Mouse (Mus musculus): ENCODE data around the gene Gabbr1. TPM values are rescaled to one million over a fixed set of nuclear protein-coding genes. Genes with fewer than 3 reads are reported as not detected.
"Not testable (repeated sequence)": the region's sequence is repeated elsewhere in the genome, so short reads cannot be mapped to it uniquely, and the experiment has no call there.

Gabbr1 gene
- 1 to 10 TPM; 8.0 to 8.1 TPM for total RNA-seq (2021)
- long read RNA-seq, experiment 1, partial matches to known transcripts = 1 of 2 reads
- long read RNA-seq, experiment 1, other reads (novel, unspliced or antisense) = 1 of 2 reads
- long read RNA-seq, experiment 2, partial matches to known transcripts = 1 of 5 reads
- long read RNA-seq, experiment 2, other reads (novel, unspliced or antisense) = 3 of 5 reads

GRCm38 (mm10) chr17:37045611-37046311 lies at the start of gene Gabbr1:
Gene Gabbr1, plus strand, starts transcription at chr17:37045966.
- intact Hi-C loops (cut with DNase I) = loop anchor here (5.0 kb wide), 1 partner anchor 128 kb away; no protein-coding TSS in a partner anchor
- peak; percentile 69 to 71 for DNase-seq

GRCm38 (mm10) chr17:36997033-36997735 lies 48.6 kb upstream of the Gabbr1 start:
- DNase-seq = peak; percentile 50 to 66
- intact Hi-C loops (cut with DNase I) = loop anchor here (5.0 kb wide), 1 partner anchor 85 kb away; no protein-coding TSS in a partner anchor

- intact Hi-C loops (cut with DNase I) = loop anchor here (5.0 kb wide), 1 partner anchor 86 kb away; no protein-coding TSS in a partner anchor
- DNase-seq = no peak
Observed at GRCm38 (mm10) chr17:36998477-36998876, 47.3 kb upstream of the Gabbr1 start.

GRCm38 (mm10) chr17:37000863-37001262 lies 44.9 kb upstream of the Gabbr1 start, which contains the start of gene Zfp57:
Gene Zfp57, plus strand, starts transcription at chr17:37001163.
- intact Hi-C loops (cut with DNase I) = no loop called here
- no peak for DNase-seq

GRCm38 (mm10) chr17:37002364-37003330 lies 43.1 kb upstream of the Gabbr1 start:
- DNase-seq = peak; percentile 6 to 18
- intact Hi-C loops (cut with DNase I) = no loop called here

- DNase-seq = no peak
- intact Hi-C loops (cut with DNase I) = no loop called here
Observed at GRCm38 (mm10) chr17:37003366-37003765, 42.4 kb upstream of the Gabbr1 start.

- intact Hi-C loops (cut with DNase I) = no loop called here
- no peak for DNase-seq
Observed at GRCm38 (mm10) chr17:37008161-37008560, 37.6 kb upstream of the Gabbr1 start.

- intact Hi-C loops (cut with DNase I) = no loop called here
Observed at GRCm38 (mm10) chr17:37009460-37010042, 36.2 kb upstream of the Gabbr1 start.

GRCm38 (mm10) chr17:37011719-37012118 lies 34.0 kb upstream of the Gabbr1 start:
- no peak for DNase-seq
- intact Hi-C loops (cut with DNase I) = no loop called here

More at GRCm38 (mm10) chr17:37009460-37010042, 36.2 kb upstream of the Gabbr1 start:
- no peak for DNase-seq

GRCm38 (mm10) chr17:37012141-37012540 lies 33.6 kb upstream of the Gabbr1 start:
- intact Hi-C loops (cut with DNase I) = no loop called here
- no peak for DNase-seq

- intact Hi-C loops (cut with DNase I) = no loop called here
- DNase-seq = no peak
Observed at GRCm38 (mm10) chr17:37016333-37016732, 29.4 kb upstream of the Gabbr1 start.

GRCm38 (mm10) chr17:37018328-37018727 lies 27.4 kb upstream of the Gabbr1 start:
- intact Hi-C loops (cut with DNase I) = no loop called here
- DNase-seq = no peak

- intact Hi-C loops (cut with DNase I); DNase-seq: not testable (repeated sequence)
Observed at GRCm38 (mm10) chr17:37019242-37019641, 26.5 kb upstream of the Gabbr1 start.

- intact Hi-C loops (cut with DNase I) = no loop called here
- no peak for DNase-seq
Observed at GRCm38 (mm10) chr17:37022628-37023576, 22.9 kb upstream of the Gabbr1 start, which contains the start of gene Mog. Gene Mog, minus strand, starts transcription at chr17:37023398.

- intact Hi-C loops (cut with DNase I) = no loop called here
Observed at GRCm38 (mm10) chr17:37026425-37026824, 19.3 kb upstream of the Gabbr1 start.

GRCm38 (mm10) chr17:37027486-37027885 lies 18.3 kb upstream of the Gabbr1 start:
- intact Hi-C loops (cut with DNase I) = no loop called here
- DNase-seq = no peak

More at GRCm38 (mm10) chr17:37026425-37026824, 19.3 kb upstream of the Gabbr1 start:
- no peak for DNase-seq

GRCm38 (mm10) chr17:37028212-37028611 lies 17.6 kb upstream of the Gabbr1 start:
- intact Hi-C loops (cut with DNase I) = no loop called here
- no peak for DNase-seq

- peak; percentile 80 for DNase-seq
- intact Hi-C loops (cut with DNase I) = no loop called here
Observed at GRCm38 (mm10) chr17:37028683-37029120, 17.1 kb upstream of the Gabbr1 start.
